Mouse (Mus musculus) olfactory bulb, adult 2 months (tissue): ENCODE data around the gene Mrpl49.

Source experiments
- CTCF ChIP-seq: fragments of 200-500 bp; IDR thresholded peaks from 2 replicates; pipeline ENCODE4 v1.5.1; 2012; ENCODE audit warnings: low read depth, mild to moderate bottlenecking, low read length, moderate library complexity; ENCODE audit not compliant: insufficient read depth
- POLR2A ChIP-seq: fragments of 200-500 bp; IDR thresholded peaks from 2 replicates; pipeline ENCODE4 v1.6.1; 2012; ENCODE audit warnings: mild to moderate bottlenecking, low read depth, low read length, moderate library complexity; ENCODE audit not compliant: insufficient read depth

- TF ChIP-seq CTCF (no peak), POLR2A (0 out of 2 replicates have a peak, but pooled peaks have one; percentile 38)
Observed at GRCm38 (mm10) chr19:6067724-6068415, 10.3 kb upstream of the Mrpl49 start, which contains the start of gene Tm7sf2.
